Mouse (Mus musculus): ENCODE data around the gene Gm8994.

Gm8994 gene

GRCm38 (mm10) chr6:136363313-136363712, 36.0 kb downstream of the Gm8994 start:
- DNase-seq (ENCODE audit: low read depth) = no peak

- DNase-seq (ENCODE audit: low read depth) = no peak
Measured at GRCm38 (mm10) chr6:136364008-136364407, 36.7 kb downstream of the Gm8994 start.

GRCm38 (mm10) chr6:136364430-136365098, 37.2 kb downstream of the Gm8994 start:
- no peak for DNase-seq (ENCODE audit: low read depth)

- peak; percentile 33 for DNase-seq (ENCODE audit: low read depth)
Measured at GRCm38 (mm10) chr6:136376097-136376496, 48.8 kb downstream of the Gm8994 start.

All from naive thymus-derived CD4-positive, alpha-beta T cell, adult 2 months (primary cell).